Mouse (Mus musculus): Measurements from ENCODE around the gene 1700018B08Rik.

DNA sequence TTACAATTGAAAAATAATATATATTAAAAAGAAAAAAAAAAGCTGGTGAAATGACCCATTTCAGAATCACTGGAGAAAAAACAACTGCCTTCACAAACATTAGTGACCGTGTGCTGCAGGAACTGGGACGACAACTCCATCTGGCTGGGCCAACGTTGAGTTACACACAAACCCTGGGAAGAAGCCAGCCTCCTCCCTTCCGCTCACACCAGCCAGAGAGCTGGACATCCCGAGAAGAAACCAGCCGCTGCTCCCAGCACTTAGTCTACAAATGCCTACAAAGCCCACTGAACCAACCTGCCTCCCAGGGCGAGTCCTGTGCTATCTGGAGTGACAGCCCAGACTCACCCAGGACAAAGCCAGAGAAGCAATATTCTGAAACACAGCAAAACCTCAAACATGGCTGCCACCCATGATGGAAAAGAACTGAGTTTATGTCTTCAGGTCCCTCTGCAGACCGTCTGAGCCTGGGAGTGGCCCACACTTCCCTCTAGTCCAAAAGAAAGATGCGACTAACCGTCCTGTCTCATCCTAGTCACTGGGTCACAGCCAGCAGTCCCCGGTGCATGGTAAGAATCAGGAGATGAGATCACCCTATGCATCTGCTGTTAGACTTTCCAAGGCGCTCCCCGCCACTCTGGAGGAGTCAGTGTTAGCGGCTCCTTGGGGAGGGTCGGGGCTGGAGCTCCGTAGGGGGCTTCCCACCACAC, 17.7 kb upstream of the 1700018B08Rik start:
- no peak for TF ChIP-seq USF1 (IDR thresholded peaks at IDR 0.05; ENCODE audit: low read depth)
- TF ChIP-seq SRF (IDR thresholded peaks at IDR 0.05; ENCODE audit: control insufficient read depth, insufficient read length, low read depth) = no peak
